Mouse (Mus musculus): Measurements from ENCODE around the gene Itgb1. TPM values are rescaled to one million over a fixed set of nuclear protein-coding genes. Genes with fewer than 3 reads are reported as not detected.
A peak's percentile ranks its signal among the peaks of the same experiment; 100 is the strongest.

Gene Itgb1
- total RNA-seq (2014; fragmentation: Nextera tagmentation) = 215 and 240 TPM in 2 replicates
- 277 and 315 TPM in 2 replicates for total RNA-seq (2017)
- 47.6 and 53.8 TPM in 2 replicates for polyA plus RNA-seq (2012)

DNA sequence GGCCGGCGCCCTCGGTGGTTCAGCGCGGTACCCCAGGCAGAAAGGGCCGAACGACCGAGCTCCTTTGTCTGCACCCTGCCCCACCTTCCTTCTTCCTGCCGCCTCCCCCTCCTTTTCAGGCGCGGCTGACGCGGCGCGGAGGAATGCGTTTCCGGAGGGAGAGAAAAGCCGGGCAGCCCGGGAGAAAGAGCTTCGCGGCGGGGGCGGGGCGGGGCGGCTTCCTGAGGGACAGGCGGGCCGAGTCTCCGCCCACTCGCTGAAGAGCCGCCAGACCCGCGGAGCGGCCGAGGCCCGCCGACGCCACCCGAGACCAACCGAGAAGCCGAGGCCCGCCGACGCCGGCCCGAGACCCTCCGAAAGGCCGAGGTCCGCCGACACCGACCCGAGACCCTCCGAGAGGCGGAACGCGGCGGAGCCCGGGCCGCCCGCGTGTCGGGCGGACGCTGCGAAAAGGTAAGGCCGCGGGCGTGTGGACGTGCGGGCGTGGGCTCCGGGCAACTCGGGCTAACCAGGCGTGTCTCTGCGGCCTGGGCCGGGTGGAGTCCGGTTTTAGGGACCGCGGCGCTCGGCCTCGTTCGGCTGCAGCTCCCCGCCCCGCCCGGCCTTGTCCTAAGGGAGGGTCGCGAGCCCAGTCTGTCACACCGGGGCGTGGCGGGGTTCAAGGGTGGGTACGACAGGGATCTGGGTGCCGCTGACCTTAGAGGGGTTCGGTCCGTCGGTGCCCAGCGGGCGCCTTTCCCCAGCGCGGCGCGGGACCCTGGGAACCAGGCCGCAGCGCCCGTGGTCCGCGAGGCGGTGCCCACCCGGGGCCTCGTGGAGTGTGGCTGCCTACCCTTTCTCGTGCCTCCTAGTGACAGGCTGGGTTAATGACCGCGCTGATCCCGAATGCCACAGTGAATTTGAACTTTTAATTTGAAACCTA is at the start of gene Itgb1:
Gene Itgb1, plus strand, starts transcription at position 148 of the 922 bp plus-strand sequence.
- Histone ChIP-seq H3K36me3 (replicated peaks) (peaks cover 12% of the 10 kb centered on the region), H3K4me1 (ENCODE audit: insufficient read depth, low read depth, low read length) (peaks cover 24% of the 10 kb centered on the region), H3K4me3 (ENCODE audit: low read depth, low read length) (peak within 1 kb of the TSS; percentile 86), H3K27me3 (ENCODE audit: insufficient read depth, low read length) (no peaks in the 10 kb centered on the region), H3K9me3 (replicated peaks) (peaks cover 2% of the 10 kb centered on the region; the same call in 1 of the 2 replicates)
- TF ChIP-seq CTCF (IDR thresholded peaks at IDR 0.05; ENCODE audit: low read depth, low read length) = no peak
- no peak for TF ChIP-seq GATA1 (IDR thresholded peaks at IDR 0.05; ENCODE audit: borderline replicate concordance, low read length)
- TF ChIP-seq GATA2 (IDR thresholded peaks at IDR 0.05; ENCODE audit: borderline replicate concordance, low read depth, low read length) = no peak
- no peak for TF ChIP-seq POLR2AphosphoS5 (IDR thresholded peaks at IDR 0.05; ENCODE audit: insufficient replicate concordance, low read depth, low read length)
- TF ChIP-seq TAL1 (conservative IDR thresholded peaks at IDR 0.05; ENCODE audit: low read depth, low read length) = no peak
- ATAC-seq (ENCODE audit: extremely low read depth, insufficient number of reproducible peaks, low FRiP score, poor library complexity, severe bottlenecking) = peak; percentile 46
- peak; percentile 70 for DNase-seq (ENCODE audit: low spot score)

DNA sequence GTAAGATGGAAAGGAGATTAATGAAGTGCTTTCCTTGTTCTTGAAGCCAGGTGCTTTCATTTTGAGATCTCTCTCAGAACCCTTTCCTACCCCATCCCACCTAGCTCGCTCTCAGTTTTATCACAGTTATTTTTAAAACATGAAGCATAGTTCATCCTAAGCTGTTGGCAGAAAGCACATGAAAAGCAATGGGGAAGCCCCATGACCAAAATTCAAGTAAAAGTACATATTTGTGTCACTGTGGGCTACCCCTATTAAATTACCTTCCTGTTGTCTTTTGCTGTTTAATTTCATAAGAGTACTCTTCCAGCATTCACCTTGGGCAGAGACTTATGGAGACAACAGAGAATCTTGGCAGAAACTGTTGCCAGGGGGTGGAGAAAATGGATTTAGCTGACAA is 42.4 kb upstream of the Itgb1 start:
- peaks cover 12% of the 10 kb centered on the region; the same call in 1 of the 2 replicates for H3K27me3 ChIP-seq (ENCODE audit: insufficient read depth, low read length)
- no peaks in the 10 kb centered on the region for H3K9me3 ChIP-seq (replicated peaks)
- no peak overlapping the region for H3K4me3 ChIP-seq (ENCODE audit: low read depth, low read length)
- no peaks in the 10 kb centered on the region for H3K4me1 ChIP-seq (ENCODE audit: insufficient read depth, low read depth, low read length)
- TF ChIP-seq CTCF (IDR thresholded peaks at IDR 0.05; ENCODE audit: low read depth, low read length) = no peak
- no peak for TF ChIP-seq GATA2 (IDR thresholded peaks at IDR 0.05; ENCODE audit: borderline replicate concordance, low read depth, low read length)
- TF ChIP-seq TAL1 (conservative IDR thresholded peaks at IDR 0.05; ENCODE audit: low read depth, low read length) = no peak
- TF ChIP-seq POLR2AphosphoS5 (IDR thresholded peaks at IDR 0.05; ENCODE audit: insufficient replicate concordance, low read depth, low read length) = no peak
- TF ChIP-seq GATA1 (IDR thresholded peaks at IDR 0.05; ENCODE audit: borderline replicate concordance, low read length) = no peak
- ATAC-seq (ENCODE audit: extremely low read depth, insufficient number of reproducible peaks, low FRiP score, poor library complexity, severe bottlenecking) = no peak
- no peaks in the 10 kb centered on the region for H3K36me3 ChIP-seq (replicated peaks)
- DNase-seq (ENCODE audit: low spot score) = no peak

DNA sequence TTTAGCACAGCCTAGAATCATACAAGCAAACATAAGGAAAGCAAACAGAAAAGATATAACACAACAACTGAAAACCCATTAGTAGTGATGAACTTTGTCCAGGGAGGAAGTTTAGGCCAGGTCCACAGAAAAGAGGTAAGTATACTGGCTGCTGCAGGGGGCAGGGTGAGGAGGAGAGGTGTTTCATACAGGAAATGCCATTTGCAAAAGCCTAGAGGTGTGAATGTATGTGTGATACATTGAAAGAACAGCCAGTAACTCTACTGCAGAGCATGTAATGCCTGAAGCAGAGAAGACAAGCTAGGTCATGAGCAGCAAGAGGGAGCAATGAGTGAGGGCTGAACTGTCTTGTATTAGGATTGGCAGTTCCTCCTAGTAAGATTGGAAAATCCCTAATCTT is 40.0 kb upstream of the Itgb1 start:
- Histone ChIP-seq H3K9me3 (replicated peaks) (no peaks in the 10 kb centered on the region), H3K4me3 (ENCODE audit: low read depth, low read length) (no peak overlapping the region), H3K36me3 (replicated peaks) (no peaks in the 10 kb centered on the region), H3K4me1 (ENCODE audit: insufficient read depth, low read depth, low read length) (peaks cover 6% of the 10 kb centered on the region), H3K27me3 (ENCODE audit: insufficient read depth, low read length) (peaks cover 12% of the 10 kb centered on the region; the same call in 1 of the 2 replicates)
- DNase-seq (ENCODE audit: low spot score) (no peak), ATAC-seq (ENCODE audit: extremely low read depth, insufficient number of reproducible peaks, low FRiP score, poor library complexity, severe bottlenecking) (no peak)
- TF ChIP-seq GATA1 (IDR thresholded peaks at IDR 0.05; ENCODE audit: borderline replicate concordance, low read length) = no peak
- no peak for TF ChIP-seq CTCF (IDR thresholded peaks at IDR 0.05; ENCODE audit: low read depth, low read length)
- no peak for TF ChIP-seq POLR2AphosphoS5 (IDR thresholded peaks at IDR 0.05; ENCODE audit: insufficient replicate concordance, low read depth, low read length)
- no peak for TF ChIP-seq GATA2 (IDR thresholded peaks at IDR 0.05; ENCODE audit: borderline replicate concordance, low read depth, low read length)

DNA sequence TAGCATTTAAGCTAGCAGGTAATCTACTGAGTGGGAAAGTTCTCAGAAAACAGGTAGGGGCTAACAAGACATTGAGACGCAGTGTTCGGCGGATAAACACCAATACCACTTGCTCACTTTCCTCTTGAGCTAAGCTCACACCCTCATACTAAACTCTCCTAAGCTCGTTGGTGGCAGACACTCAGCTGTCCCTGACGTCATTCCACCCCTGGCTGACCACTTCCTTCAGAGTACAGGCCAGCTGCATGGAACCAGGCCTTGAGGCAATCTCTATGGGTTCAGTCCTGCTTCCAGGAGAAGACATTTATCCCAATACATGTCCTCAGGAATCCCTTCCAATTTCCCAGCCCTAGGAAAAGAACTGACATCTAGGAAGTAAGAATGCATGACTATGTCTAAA is 39.0 kb upstream of the Itgb1 start:
- H3K27me3 ChIP-seq (ENCODE audit: insufficient read depth, low read length) = peaks cover 12% of the 10 kb centered on the region; the same call in 1 of the 2 replicates
- no peak for TF ChIP-seq CTCF (IDR thresholded peaks at IDR 0.05; ENCODE audit: low read depth, low read length)
- TF ChIP-seq GATA2 (IDR thresholded peaks at IDR 0.05; ENCODE audit: borderline replicate concordance, low read depth, low read length) = no peak
- no peak for TF ChIP-seq TAL1 (conservative IDR thresholded peaks at IDR 0.05; ENCODE audit: low read depth, low read length)
- TF ChIP-seq POLR2AphosphoS5 (IDR thresholded peaks at IDR 0.05; ENCODE audit: insufficient replicate concordance, low read depth, low read length) = no peak
- no peak for TF ChIP-seq GATA1 (IDR thresholded peaks at IDR 0.05; ENCODE audit: borderline replicate concordance, low read length)
- H3K4me3 ChIP-seq (ENCODE audit: low read depth, low read length) = no peak overlapping the region
- peaks cover 9% of the 10 kb centered on the region for H3K4me1 ChIP-seq (ENCODE audit: insufficient read depth, low read depth, low read length)
- ATAC-seq (ENCODE audit: extremely low read depth, insufficient number of reproducible peaks, low FRiP score, poor library complexity, severe bottlenecking) (no peak), DNase-seq (ENCODE audit: low spot score) (no peak)
- H3K9me3 ChIP-seq (replicated peaks) = no peaks in the 10 kb centered on the region
- no peaks in the 10 kb centered on the region for H3K36me3 ChIP-seq (replicated peaks)

GRCm38 (mm10) chr8:128648071-128648470 is 37.4 kb upstream of the Itgb1 start:
- H3K4me1 ChIP-seq (ENCODE audit: insufficient read depth, low read depth, low read length) = peaks cover 11% of the 10 kb centered on the region
- ATAC-seq (ENCODE audit: extremely low read depth, insufficient number of reproducible peaks, low FRiP score, poor library complexity, severe bottlenecking) = no peak
- DNase-seq (ENCODE audit: low spot score) = no peak
- no peaks in the 10 kb centered on the region for H3K9me3 ChIP-seq (replicated peaks)
- H3K27me3 ChIP-seq (ENCODE audit: insufficient read depth, low read length) = peaks cover 16% of the 10 kb centered on the region; the same call in 1 of the 2 replicates
- H3K36me3 ChIP-seq (replicated peaks) = no peaks in the 10 kb centered on the region
- TF ChIP-seq GATA2 (IDR thresholded peaks at IDR 0.05; ENCODE audit: borderline replicate concordance, low read depth, low read length) (no peak), GATA1 (IDR thresholded peaks at IDR 0.05; ENCODE audit: borderline replicate concordance, low read length) (no peak), POLR2AphosphoS5 (IDR thresholded peaks at IDR 0.05; ENCODE audit: insufficient replicate concordance, low read depth, low read length) (no peak), CTCF (IDR thresholded peaks at IDR 0.05; ENCODE audit: low read depth, low read length) (no peak), TAL1 (conservative IDR thresholded peaks at IDR 0.05; ENCODE audit: low read depth, low read length) (no peak)
- H3K4me3 ChIP-seq (ENCODE audit: low read depth, low read length) = no peak overlapping the region

- Histone ChIP-seq H3K36me3 (replicated peaks) (no peaks in the 10 kb centered on the region), H3K27me3 (ENCODE audit: insufficient read depth, low read length) (peaks cover 16% of the 10 kb centered on the region; the same call in 1 of the 2 replicates), H3K9me3 (replicated peaks) (no peaks in the 10 kb centered on the region), H3K4me3 (ENCODE audit: low read depth, low read length) (no peak overlapping the region), H3K4me1 (ENCODE audit: insufficient read depth, low read depth, low read length) (peaks cover 33% of the 10 kb centered on the region)
- DNase-seq (ENCODE audit: low spot score) = no peak
- TF ChIP-seq GATA2 (IDR thresholded peaks at IDR 0.05; ENCODE audit: borderline replicate concordance, low read depth, low read length) = no peak
- no peak for TF ChIP-seq TAL1 (conservative IDR thresholded peaks at IDR 0.05; ENCODE audit: low read depth, low read length)
- TF ChIP-seq GATA1 (IDR thresholded peaks at IDR 0.05; ENCODE audit: borderline replicate concordance, low read length) = no peak
- no peak for TF ChIP-seq CTCF (IDR thresholded peaks at IDR 0.05; ENCODE audit: low read depth, low read length)
- TF ChIP-seq POLR2AphosphoS5 (IDR thresholded peaks at IDR 0.05; ENCODE audit: insufficient replicate concordance, low read depth, low read length) = no peak
- no peak for ATAC-seq (ENCODE audit: extremely low read depth, insufficient number of reproducible peaks, low FRiP score, poor library complexity, severe bottlenecking)
Measured at GRCm38 (mm10) chr8:128650331-128650855, 35.1 kb upstream of the Itgb1 start.
